Mouse (Mus musculus) E14TG2a.4 (cell line): ENCODE data around the gene Racgap1.

Source experiments
- H3K27me3 ChIP-seq: 2 replicates; pipeline ENCODE4 v1.6.1; 2014; ENCODE audit warnings: low read length, control low read depth; ENCODE audit not compliant: insufficient read depth
- H3K36me3 ChIP-seq: 2 replicates; pipeline ENCODE4 v1.6.1; 2014; ENCODE audit warnings: low read length, control low read depth; ENCODE audit not compliant: insufficient read depth
- H3K4me1 ChIP-seq: replicated peaks from 2 replicates; pipeline ENCODE4 v1.6.1; 2014; ENCODE audit warnings: low read depth, low read length, control low read depth
- H3K4me3 ChIP-seq: replicated peaks from 2 replicates; pipeline ENCODE4 v1.5.1; 2014; ENCODE audit warnings: mild to moderate bottlenecking, low read length
- H3K9me3 ChIP-seq: 2 replicates; pipeline ENCODE4 v1.6.1; 2014; ENCODE audit warnings: low read length, control low read depth
- CTCF ChIP-seq: conservative IDR thresholded peaks from 2 replicates; pipeline ENCODE4 v1.5.1; 2014; ENCODE audit warnings: low read length
- NANOG ChIP-seq: IDR thresholded peaks from 2 replicates; pipeline ENCODE4 v1.6.1; 2014; ENCODE audit warnings: borderline replicate concordance, low read length, mixed read lengths
- POU5F1 ChIP-seq: IDR thresholded peaks from 2 replicates; pipeline ENCODE4 v1.6.1; 2014; ENCODE audit warnings: low read length, borderline replicate concordance

Gene Racgap1

DNA sequence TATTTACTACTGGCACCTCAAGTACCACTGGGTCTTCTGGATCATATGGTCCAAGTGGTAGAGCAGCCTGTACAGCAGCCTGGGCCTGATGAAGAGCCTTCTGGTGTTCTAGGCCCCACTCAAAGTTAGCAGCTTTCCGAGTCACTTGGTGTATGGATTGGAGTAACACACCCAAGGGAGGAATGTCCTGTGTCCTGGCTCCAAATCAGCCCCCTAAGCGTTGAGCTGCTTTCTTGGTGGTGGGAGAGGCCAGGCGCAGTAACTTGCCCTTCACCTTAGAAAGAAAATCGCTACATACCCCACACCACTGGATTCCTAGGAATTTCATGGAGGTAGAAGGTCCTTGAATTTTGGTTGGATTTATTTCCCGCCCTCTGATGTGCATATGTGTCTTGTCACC is 32.7 kb upstream of the Racgap1 start:
- Histone ChIP-seq H3K27me3 (no peaks in the 10 kb centered on the region), H3K4me3 (no peak overlapping the region), H3K9me3 (no peaks in the 10 kb centered on the region), H3K4me1 (peaks cover 77% of the 10 kb centered on the region), H3K36me3 (no peaks in the 10 kb centered on the region)
- no peak for TF ChIP-seq NANOG
- no peak for TF ChIP-seq CTCF
- no peak for TF ChIP-seq POU5F1

DNA sequence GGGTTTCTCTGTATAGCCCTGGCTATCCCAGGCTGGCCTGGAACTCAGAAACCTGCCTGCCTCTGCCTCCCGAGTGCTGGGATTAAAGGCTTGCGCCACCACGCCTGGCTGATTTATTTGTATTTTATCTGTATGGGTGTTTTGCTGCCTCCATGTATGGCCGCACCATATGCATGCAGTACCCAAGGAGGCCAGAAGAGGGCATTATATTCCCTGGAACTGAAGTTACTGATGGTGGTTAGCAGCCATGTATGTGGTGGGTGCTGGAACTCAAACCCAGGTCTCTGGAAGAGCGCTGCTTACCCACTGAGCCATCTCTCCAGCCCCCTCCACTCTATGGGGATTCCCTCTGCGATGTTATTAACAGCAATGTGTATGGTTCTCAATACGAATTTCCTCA is 31.4 kb upstream of the Racgap1 start:
- peaks cover 74% of the 10 kb centered on the region for H3K4me1 ChIP-seq
- TF ChIP-seq POU5F1, result no peak
- TF ChIP-seq CTCF, result peak; percentile 81
- H3K9me3 ChIP-seq, result no peaks in the 10 kb centered on the region

DNA sequence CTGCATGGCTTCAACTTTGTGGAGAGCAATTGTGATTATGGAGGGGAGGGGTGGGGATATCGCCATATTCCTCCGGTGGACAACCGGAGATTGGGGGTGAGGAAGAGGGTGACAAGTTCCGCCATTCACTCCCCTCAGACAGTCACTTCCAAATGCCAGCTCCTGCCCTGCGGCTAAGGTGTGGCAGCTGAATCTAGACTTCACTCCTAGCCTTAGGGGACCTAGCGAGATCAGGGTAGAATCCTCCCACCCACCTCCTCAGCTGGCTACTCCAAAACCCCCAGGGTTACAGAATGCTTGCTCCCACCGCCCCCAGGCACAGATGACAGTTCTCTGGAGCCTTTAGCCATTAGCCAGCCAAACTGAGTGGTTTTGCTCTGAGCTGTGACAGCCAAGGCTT is 27.6 kb upstream of the Racgap1 start:
- H3K4me1 ChIP-seq, result peaks cover 87% of the 10 kb centered on the region
- TF ChIP-seq CTCF (no peak), NANOG (0 out of 2 replicates have a peak, but pooled peaks have one; percentile 8), POU5F1 (no peak)
- H3K36me3 ChIP-seq, result no peaks in the 10 kb centered on the region
- H3K4me3 ChIP-seq, result peak overlapping the region; percentile 68
- H3K9me3 ChIP-seq, result no peaks in the 10 kb centered on the region
- H3K27me3 ChIP-seq, result no peaks in the 10 kb centered on the region

More for the DNA sequence above, 31.4 kb upstream of the Racgap1 start:
- Histone ChIP-seq H3K36me3 (no peaks in the 10 kb centered on the region), H3K27me3 (no peaks in the 10 kb centered on the region), H3K4me3 (no peak overlapping the region)

DNA sequence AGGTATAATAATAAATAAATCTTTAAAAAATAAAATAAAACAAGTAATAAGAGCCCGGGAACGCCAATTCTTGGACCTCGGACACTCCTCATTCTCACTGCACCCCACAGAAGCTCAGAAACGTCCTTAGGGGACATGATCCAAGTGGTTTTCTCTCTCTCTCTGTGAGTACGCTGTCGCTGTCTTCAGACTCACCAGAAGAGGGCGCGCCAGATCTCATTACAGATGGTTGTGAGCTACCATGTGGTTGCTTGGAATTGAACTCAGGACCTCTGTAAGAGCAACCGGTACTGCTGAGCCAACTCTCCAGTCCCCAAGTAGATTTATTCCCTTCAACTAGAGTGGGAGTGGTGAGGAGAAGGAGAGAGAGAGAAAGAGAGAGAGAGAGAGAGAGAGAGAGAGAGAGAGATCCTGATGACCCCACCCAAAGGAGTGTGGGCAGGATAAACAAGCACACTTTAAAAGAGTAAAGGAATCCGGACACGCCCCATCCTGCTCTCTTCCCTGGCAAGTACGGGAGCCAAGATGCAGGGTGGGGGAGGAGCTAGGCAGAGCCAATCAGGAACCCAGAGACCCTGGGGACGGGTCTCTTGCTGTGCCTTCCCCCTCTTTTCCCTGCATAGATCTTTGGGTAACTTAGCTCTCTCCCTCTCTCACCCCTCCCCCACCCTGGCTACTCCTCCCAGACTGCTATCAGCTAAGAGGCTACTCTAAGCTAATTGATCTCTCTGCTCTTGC is 26.8 kb upstream of the Racgap1 start:
- H3K4me1 ChIP-seq, result peaks cover 79% of the 10 kb centered on the region
- TF ChIP-seq CTCF (peak; percentile 58), POU5F1 (no peak), NANOG (no peak)
- peaks cover 4% of the 10 kb centered on the region for H3K27me3 ChIP-seq

DNA sequence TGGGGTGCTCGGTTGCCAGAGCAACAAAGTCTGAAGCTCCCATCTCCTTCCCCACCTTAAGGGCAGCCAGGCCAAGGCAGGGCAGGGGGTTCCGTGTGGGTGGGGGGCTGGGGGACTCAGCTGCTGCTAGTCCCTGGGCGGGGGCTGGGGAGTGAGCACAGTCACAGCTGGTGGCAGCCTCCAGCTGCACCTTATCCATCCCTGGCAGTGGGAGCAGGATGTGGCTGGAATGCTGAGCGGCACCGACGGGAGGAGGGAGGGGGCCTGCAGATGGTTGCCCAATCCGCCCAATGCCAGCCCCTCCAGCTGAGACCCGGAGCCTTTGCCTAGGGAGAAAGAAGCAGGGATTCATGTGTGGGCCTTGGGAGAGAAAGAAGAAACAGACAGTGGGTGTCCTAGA is 25.6 kb upstream of the Racgap1 start:
- TF ChIP-seq CTCF (no peak), NANOG (no peak), POU5F1 (no peak)
- peaks cover 69% of the 10 kb centered on the region for H3K4me1 ChIP-seq
- no peaks in the 10 kb centered on the region for H3K9me3 ChIP-seq
- peaks cover 9% of the 10 kb centered on the region for H3K36me3 ChIP-seq
- H3K27me3 ChIP-seq, result peaks cover 15% of the 10 kb centered on the region
- H3K4me3 ChIP-seq, result peak overlapping the region; percentile 68

More for the DNA sequence above, 26.8 kb upstream of the Racgap1 start:
- Histone ChIP-seq H3K9me3 (no peaks in the 10 kb centered on the region), H3K36me3 (peaks cover 4% of the 10 kb centered on the region), H3K4me3 (peak overlapping the region; percentile 68)

DNA sequence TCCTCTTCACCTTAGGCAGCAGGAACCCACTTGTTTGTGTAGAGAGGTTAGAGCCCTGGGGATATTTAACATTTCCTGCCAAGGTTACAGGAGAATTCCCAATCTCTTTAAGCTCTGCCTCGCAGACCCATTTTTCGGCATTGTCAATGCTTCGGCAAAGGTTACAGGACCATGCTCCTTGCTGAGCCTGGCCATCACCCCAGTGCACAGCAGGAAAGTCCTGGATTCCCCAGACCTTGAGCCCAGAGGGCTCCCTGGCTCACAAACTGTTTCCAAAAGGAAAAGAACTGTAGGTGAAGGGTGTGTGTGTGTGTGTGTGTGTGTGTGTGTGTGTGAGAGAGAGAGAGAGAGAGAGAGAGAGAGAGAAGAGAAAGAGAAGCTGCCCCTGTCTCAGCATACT is 23.4 kb upstream of the Racgap1 start:
- Histone ChIP-seq H3K4me1 (peaks cover 61% of the 10 kb centered on the region), H3K4me3 (no peak overlapping the region), H3K36me3 (peaks cover 9% of the 10 kb centered on the region), H3K27me3 (peaks cover 36% of the 10 kb centered on the region), H3K9me3 (no peaks in the 10 kb centered on the region)
- TF ChIP-seq POU5F1 (no peak), NANOG (no peak), CTCF (no peak)

DNA sequence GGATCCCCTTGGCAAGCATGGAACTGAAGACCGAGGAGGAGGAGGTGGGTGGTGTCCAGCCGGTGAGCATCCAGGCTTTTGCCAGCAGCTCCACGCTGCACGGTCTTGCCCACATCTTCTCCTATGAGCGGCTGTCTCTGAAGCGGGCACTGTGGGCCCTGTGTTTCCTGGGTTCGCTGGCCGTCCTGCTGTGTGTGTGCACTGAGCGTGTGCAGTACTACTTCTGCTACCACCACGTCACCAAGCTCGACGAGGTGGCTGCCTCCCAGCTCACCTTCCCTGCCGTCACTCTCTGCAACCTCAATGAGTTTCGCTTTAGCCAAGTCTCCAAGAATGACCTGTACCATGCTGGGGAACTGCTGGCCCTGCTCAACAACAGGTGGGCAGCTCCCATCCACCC is 20.3 kb upstream of the Racgap1 start:
- peaks cover 56% of the 10 kb centered on the region for H3K27me3 ChIP-seq
- 0 out of 2 replicates have a peak overlapping the region, but pooled peaks have one; percentile 29 for H3K4me3 ChIP-seq
- no peaks in the 10 kb centered on the region for H3K9me3 ChIP-seq
- H3K4me1 ChIP-seq, result peaks cover 49% of the 10 kb centered on the region
- H3K36me3 ChIP-seq, result peaks cover 9% of the 10 kb centered on the region
- no peak for TF ChIP-seq CTCF
- TF ChIP-seq POU5F1, result no peak
- TF ChIP-seq NANOG, result no peak

DNA sequence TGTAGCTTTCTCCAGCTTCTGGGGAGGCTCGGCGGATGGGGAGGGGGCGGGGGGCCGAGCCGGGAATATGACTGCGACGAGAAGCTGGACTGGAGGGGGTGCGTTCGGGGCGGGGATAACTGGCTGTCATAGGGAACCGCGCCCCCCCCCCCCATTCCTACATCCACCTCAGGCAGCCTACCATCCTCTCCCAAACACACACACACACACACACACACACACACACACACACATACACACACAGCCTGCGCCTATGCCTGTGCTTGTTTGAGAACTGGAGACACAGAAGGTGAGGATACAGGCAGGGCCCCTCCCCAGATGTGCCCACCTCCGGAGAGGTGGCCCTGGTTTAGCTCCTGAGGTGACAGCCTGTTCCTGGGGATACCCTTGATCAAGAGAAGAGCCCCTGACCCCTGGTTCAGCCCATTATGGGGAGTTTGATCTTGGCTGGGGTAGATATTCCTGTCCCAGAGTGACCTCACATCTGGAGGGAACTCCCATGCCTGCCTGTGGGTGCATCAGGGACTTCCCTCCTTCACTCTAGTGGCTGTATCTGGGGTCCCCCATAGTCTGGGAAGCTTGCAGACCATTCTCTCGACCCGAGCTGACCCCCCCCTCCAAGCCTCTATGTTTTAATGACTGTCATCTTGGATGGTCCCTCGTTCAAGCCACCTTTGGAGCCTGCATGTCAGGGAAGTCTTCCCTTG is 19.7 kb upstream of the Racgap1 start:
- H3K9me3 ChIP-seq, result no peaks in the 10 kb centered on the region
- H3K27me3 ChIP-seq, result peaks cover 62% of the 10 kb centered on the region
- peak overlapping the region; percentile 87 for H3K4me3 ChIP-seq
- TF ChIP-seq NANOG (no peak), POU5F1 (no peak), CTCF (no peak)
- H3K36me3 ChIP-seq, result peaks cover 9% of the 10 kb centered on the region
- peaks cover 45% of the 10 kb centered on the region for H3K4me1 ChIP-seq
